Mouse (Mus musculus) heart, postnatal 36 days (tissue): ENCODE measurements around the gene Usp6nl. TPM values are rescaled to one million over a fixed set of nuclear protein-coding genes. Genes with fewer than 3 reads are reported as not detected.

Source experiments
- DNase-seq, 2 experiments: peaks; one replicate each; pipeline ENCODE4 v3.0.0; 2021 to 2022
- intact Hi-C: fragments of 180-260 bp; cut with DNase I; formaldehyde crosslinking; loops from one replicate; pipeline ENCODE4 v1.15.1; 2025
- total RNA-seq, 2 experiments: library from RNA; stranded (reverse); gene quantifications; 2 replicates each; pipeline ENCODE4 v1.2.3; 2021

Gene Usp6nl
- total RNA-seq, 2 experiments from 2014 or later, result 5.5 to 6.5 TPM

DNA sequence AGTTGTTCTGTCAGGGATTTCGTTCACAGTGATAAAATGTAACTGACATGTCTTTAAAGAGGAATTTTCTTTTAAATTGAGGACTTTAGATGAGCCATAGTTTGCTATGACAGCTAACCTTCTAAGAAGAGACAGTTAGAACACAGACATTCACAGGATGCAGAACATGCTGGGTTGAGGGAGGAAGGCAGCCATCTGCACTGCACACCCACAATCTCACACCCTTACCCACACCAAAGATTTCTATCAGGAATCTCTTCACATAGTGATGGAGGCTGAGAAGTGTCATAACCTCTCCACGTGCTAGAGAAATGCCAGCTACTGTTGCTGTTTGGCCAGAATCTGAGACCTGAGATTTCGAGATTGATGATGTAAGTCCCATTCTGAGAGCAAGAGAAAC lies 139.8 kb downstream of the Usp6nl start:
- DNase-seq, result no peak
- intact Hi-C loops, result no loop called here

DNA sequence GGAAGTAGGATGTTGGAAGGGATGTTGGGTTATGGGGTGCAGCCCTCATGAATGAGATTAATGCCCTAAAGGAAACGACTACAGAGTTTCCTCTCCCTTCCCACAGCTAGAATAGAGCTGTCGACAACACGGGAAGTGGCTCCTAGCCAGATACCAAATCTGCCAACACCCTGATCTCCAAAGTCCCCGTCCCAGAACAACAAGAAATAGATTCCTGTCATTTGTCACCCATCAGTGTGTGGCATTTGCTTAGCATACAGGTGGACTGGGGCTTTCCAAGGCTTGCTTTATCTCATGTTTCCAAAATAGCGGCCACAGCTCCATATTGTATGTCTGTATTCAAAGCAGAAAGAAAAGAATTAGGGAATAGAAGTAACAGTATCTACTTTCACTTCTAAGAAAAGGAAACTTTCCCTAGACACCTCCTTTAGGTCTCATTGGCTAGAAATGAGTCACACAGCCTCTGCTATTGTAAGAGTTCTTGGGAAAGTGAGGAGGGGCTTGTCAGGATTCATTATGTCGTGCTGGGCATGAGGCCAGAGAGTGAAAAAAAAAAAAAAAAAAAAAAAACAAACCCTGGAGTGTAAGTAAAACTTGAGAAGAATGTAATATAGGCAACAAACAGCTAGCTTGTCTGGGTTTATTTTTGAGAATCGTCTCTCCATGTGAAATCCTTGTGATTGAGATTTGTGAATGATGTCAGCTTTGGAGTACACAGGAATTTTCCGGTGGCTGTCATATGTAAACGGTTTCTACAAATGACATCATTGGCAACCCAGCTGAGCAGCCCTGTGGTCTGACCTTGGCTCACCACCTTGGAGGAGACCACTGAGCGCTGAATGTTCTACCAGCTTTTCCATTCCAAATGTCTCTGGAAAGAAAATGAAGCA lies 141.6 kb downstream of the Usp6nl start:
- peak; percentile 56 for DNase-seq
- intact Hi-C loops, result no loop called here

DNA sequence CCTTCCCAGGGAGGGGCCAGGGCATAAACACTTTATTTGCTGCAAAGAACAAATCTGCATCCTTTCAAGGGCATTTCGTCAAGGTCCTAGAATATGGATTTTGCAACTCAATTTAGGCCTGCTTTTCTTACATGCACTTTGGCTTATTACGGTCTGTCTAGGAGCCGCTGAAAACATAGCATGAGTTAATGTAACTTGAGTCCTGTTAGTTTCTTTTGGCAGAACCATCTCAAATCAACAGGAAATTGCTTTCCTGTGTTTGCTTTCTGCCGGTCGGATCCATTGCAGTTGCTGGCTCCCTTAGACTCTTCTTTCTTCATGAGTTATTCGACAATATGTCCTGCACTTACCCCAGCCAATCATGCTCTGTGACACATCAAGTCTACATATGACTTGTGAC lies 143.9 kb downstream of the Usp6nl start:
- DNase-seq, result no peak
- intact Hi-C loops, result no loop called here

DNA sequence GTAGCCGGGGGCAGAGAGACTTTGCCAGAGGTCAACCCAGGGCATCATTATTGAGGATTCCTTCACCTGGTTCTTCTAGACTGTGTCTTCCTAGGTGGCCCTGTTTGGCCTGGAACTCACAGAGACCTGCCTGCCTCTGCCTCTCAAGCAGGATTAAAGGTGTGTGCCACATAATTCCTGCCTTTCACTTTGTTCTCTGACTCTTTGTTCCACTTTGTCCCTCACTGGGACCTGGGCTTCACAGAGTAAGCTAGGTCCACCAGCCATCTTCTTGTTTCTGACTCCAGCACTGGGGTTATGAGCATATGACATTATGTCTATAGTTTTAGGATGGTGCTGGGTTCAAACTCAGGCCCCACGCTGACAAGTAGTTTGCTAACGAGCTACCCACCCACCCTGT lies 144.9 kb downstream of the Usp6nl start:
- intact Hi-C loops, result no loop called here
- DNase-seq, result no peak

DNA sequence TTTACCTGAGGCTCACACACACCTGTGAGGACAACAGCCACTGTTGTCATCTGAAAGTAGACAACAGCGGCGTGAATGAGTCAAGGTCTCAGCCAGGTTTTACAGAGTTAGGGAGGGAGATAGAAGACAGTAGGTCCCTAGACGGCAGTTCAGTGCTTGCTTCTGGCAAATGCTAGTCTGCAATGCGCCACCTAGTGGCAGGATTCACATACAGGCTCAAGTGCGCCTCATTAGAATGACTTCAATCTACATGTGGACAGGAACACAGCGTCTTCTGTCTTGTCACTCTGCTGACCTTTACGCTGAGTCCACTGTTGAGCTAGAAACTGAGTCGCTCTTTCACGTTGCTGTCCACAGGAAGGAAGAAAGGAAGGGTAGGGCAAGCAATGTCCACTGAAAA lies 146.7 kb downstream of the Usp6nl start:
- DNase-seq, result peak; percentile 70 to 79
- intact Hi-C loops, result loop anchor here (2.0 kb wide), 2 partner anchors 32 to 250 kb away; no protein-coding TSS in a partner anchor

DNA sequence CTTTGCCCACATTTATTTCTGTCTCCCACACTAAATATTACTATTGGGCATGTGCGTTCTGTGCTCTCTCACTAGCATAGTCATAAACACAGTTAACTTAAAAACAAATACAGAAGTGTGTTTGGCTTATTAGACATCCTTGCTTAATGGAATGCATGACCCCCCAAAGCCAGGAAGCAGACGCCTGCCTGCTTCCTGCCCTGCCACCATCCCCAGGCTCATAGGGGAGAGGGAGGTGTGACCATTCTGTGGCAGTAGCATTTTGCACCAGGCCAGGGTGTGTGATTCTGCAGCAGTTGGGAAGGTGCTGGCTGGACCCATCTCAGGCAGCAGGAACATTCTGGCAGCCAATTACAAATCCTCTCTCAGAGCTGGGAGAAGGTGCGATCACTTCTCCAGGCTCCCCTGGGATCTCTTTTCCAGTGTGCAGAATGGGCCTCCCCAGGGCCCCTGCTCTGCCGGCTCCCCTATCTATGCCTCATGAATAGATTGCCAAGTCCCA lies 148.7 kb downstream of the Usp6nl start:
- intact Hi-C loops, result no loop called here
- DNase-seq, result no peak

DNA sequence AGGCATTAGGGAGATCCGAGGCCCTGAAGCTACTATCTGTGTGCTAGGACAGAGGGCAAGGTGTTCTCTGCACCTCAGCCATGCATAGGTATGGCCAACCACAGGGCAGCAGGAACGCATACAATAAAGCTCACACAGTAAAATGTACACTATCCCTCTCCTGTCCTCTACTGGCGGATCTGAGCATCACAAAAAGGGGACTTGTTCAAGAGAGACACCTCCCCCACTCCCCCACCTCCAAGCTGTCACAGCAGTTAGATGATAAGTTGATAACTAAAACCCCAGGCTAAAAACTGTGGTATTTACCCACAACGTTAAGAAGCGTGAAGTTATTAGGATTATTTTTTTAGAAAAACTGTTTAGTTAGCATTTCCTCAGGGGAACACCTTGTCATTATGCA lies 151.4 kb downstream of the Usp6nl start:
- intact Hi-C loops, result no loop called here
- DNase-seq, result no peak

DNA sequence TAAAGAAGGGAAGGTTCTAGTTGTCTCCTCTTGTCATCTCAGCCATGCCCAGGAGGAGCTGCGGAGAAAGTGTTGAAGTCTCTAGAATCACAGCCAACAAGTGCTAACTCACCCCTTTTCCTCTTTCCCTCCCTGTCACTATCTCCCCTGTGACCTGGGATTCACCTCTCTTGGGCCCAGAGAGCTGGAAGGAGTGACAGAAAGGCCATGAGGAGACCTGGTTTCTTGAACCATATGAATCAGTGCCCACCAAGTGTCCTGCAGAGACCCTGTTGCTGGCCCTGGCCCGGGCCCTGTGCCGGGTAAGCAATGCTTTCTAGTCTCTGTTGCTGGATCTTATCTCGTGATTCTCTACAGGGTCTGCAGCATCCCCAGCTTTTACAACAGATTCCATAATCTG lies 155.4 kb downstream of the Usp6nl start:
- no peak for DNase-seq
- intact Hi-C loops, result no loop called here

DNA sequence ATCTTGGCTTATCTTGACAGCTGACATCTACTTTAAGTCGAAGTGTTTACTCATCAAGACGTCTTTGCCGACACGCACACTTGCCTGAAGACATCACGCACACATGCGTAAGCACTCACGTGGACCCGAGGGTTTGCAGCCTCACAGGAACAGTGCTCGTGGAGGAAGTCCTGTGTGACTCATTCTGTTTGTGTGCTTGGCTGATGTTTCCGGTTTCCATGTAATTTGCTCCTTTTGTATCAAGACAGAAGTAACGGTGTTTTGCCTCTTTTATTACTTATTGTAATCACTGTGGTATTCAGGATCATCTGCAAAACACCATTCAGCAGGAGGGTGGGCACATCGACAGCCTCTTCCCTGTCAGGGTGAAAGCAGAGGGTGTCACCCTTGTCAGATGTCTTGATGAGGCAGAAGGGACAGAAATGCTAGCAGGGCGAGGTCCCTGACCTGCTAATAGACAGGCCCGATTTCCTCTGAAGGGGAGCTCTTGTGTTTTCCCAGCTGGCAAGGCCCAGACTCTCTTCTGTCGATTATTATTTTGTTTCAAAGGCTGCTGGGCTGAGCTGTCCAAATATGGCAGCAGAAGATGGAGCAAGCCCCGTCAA lies 156.0 kb downstream of the Usp6nl start:
- intact Hi-C loops, result no loop called here
- DNase-seq, result peak; percentile 52 to 56

DNA sequence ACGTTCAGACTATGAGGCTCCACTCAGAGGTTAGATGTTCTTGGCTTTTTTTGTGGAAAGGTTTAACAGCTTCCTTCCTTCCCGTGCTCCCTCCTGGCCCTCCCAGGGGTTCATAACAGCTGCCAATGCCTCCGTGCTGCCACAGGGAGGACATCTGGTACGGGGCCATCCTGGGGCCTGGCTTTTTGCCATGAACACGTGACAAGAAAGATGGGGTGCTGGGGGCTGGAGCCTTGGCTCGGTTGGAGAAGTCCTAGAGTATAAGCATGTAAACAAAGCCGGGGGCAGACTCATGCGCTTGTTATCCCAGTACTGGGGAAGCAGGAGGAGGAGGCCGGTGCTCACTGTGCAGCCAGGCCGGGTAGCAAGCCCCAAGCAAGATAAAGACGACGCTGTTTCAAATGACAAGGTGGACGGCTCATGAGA lies 156.5 kb downstream of the Usp6nl start:
- DNase-seq, result peak; percentile 81
- intact Hi-C loops, result no loop called here

DNA sequence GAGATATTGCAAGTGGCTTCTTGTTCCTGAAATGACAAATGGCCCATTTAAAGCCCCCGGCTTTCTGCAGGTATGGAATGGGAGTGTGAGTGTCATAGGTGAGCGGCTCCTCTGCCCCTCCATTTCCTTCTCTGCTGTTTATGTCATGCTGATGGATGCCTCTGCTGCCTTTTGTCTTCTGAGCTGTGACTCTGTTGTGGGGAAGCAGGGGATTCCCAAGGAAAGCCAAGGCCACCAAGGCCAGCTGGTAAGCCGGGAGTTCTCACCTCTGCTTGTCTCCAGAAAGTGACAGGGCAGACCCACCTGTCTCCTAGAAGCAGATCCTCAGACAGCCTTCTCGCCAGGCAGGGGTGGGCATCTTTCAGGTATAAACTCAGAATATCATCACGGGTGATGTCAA lies 157.2 kb downstream of the Usp6nl start:
- intact Hi-C loops, result loop anchor here (5.0 kb wide), 1 partner anchor 63 kb away; no protein-coding TSS in a partner anchor
- no peak for DNase-seq

DNA sequence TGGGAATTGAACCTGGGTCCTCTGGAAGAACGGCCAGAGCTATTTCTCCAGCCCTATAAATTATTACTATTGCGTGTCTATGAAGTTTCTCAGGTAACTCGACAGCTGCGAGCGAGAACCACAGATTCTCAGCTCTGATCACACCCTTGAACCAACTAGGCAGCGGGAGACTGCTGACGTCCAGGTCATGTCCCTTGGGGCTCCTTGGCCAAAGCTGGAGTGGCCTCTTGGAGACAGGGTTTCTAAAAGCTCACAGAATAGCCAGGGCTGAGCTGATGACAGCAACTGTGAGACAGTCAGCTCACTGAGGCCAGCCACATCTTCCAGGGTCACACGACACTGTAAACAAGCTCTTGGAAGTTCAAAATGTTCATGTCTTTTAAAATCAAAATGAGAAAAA lies 159.5 kb downstream of the Usp6nl start:
- intact Hi-C loops, result loop anchor here (5.0 kb wide), 1 partner anchor 60 kb away; no protein-coding TSS in a partner anchor

DNA sequence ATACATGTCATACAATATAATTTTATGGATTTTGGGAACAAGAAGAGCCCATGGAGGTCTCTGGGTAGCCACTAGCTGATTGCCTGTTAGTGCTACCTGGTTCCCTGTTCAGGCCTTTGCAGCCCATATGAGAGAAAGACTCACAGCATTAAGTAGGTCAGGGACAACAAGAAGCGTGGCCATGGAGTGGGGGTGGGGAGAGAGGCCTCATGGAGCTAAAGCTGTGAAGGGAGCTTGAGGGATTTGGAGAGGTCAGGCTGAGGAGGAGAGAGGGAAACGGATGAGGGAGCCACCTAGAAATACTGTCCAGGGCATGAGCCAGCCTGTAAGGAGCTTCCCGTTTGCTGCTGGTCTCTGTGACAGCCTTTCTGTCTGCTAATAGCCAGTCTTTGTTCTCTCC lies 159.9 kb downstream of the Usp6nl start:
- no peak for DNase-seq
- intact Hi-C loops, result loop anchor here (5.0 kb wide), 1 partner anchor 60 kb away; no protein-coding TSS in a partner anchor

More for the DNA sequence above, 159.5 kb downstream of the Usp6nl start:
- no peak for DNase-seq

DNA sequence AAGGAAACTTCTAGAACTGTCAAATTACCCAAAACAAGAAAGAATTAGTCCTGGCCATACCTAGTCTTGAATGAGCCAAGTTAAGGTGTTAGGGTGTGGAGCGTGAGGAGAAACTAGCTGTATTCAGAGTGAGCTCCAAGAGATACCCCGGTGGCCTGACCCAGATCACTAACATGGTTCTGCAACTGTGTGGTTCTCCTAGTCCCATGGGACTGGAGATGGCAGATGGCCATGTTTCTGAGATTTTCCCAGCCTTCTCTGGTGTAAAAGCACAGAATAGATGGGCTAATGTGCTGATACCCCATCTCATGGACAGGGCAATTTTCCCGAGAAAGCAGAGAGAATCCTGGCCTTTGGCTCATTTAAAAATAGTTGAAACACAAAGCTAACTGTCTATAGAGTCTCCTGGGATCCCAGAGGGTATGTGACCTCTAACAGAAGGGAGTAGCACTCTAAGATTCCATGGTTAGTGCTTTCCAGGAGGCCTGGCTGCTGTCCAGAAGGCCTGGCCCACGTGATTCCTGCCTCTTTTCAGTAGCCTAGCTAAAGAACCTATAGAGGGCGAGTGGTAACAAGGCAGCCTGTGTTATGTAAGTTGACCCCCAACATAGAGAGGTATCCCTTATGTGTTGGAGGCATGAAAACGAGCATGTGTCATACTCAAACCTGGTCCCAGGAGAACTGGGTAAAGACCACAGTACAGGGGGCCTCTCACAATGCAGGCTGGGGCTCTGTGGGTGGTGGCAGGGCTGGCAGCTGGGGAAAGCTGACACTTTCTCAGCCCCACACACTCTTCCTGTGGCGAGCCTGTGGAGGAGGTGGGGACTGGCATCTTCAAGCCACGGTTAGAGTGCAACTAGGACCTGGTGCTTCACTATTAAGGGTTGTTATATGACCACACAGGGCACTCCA lies 160.9 kb downstream of the Usp6nl start:
- peak; percentile 57 to 68 for DNase-seq
- intact Hi-C loops, result loop anchor here (5.0 kb wide), 1 partner anchor 59 kb away; no protein-coding TSS in a partner anchor

DNA sequence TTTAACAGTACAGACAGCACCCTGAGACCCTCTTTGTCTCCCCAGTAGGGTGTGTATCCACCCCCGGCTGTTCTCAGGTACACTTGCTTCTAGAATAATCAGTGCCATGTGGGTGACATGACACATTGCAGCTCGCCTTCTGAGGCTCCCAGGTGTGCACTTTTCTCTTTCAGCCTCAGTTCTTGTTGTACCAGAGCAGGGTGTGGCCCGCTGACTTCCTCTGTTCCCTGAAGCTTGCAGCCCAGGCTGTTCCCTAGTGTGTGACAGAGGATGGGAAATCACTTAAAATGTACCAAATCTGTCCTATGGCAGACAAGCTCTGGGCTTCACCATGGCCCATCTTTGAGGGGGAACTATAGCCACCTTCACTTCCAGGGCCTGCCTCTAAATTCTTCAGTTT lies 161.7 kb downstream of the Usp6nl start:
- no peak for DNase-seq

DNA sequence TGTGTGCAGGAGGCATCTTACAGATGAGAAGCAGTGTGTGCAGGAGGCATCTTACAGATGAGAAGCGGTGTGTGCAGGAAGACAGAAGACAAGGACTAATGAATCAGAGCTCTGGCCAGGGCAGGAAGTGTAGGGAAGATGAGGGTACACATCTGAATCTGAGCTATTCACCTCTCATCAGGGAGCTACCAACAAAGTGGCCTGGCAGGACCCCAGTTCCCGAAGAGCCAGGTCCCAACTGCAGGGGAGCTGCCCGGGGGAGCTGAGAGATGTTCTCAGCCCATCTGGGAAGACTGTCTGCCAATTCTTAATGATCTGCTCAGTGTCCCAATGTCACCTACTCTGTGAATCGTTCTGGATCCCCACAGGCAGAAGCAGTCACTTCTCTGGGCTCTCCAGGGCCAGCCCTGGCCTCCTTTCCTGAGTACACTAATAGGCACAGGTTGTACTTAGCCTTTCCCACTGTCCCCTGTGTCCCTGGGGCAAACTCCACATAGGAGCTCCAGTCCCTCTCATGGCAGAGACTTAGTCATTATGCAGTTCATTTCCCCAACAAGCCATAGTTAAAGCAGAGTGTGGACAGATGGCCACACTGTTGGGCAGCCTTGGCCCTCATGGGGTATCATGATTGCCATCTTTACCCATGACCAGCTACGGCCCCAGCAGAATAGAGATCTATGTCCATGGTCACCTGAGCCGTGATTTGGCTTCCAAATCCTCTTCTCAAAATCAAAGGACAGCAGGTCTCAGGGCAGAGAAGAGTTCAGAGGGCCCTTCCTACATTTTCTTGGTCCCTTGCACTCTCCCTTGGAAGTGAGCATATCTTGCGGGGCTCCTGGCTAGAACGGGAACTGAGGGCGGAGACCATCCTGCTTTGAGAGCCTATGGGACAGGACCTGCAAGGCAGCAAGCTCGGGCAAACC lies 165.4 kb downstream of the Usp6nl start:
- DNase-seq, result no peak
- intact Hi-C loops, result loop anchor here (5.0 kb wide), 1 partner anchor 69 kb away; no protein-coding TSS in a partner anchor

More for the DNA sequence above, 161.7 kb downstream of the Usp6nl start:
- intact Hi-C loops, result loop anchor here (5.0 kb wide), 1 partner anchor 58 kb away; no protein-coding TSS in a partner anchor

DNA sequence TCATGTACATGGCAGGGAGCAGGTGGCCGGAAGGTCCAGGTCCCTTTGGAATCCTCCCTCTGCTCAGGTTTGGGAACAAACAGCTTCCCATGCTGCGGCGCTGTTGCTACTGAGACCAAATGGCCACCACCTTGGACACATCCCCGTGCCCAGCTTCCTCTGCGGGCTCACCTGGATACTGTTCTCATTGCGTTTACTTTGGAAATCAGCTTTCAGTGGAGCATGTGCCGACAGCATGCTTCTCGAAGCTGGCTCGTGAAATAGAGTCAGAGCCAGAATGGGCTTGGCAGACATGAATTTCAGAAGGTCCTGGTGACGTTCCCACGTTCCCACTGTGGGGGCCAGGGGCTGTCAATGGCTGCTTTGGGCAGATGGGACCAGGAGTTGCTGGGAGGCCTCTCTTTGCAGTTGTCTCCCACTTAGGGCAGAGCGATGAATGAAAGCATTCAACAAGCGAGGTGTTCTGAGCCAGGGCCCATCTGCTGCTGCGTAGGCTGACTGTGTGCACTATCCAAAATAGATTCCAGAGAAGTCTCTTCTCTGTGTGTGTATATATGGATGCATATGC lies 166.1 kb downstream of the Usp6nl start:
- intact Hi-C loops, result loop anchor here (5.0 kb wide), 1 partner anchor 69 kb away; no protein-coding TSS in a partner anchor
- no peak for DNase-seq

DNA sequence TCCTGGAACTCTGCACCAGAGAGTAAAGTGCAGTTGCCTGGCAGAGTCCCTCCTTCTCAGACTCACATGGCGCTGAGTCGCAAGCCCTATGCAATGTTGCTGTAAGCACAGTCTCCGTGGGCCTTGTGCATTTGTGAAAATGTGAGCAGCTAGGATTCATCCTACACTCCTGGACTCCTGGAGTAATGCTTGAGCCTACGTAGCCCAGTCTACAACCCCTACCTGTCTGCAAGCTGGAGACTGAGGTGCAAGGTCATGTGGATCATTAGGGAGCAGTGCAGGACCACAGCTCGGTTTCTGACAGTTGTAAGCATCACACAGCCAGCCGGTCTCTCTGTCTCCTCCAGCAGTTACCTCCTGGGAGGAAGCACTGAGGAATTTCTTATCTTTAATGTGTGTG lies 167.6 kb downstream of the Usp6nl start:
- no peak for DNase-seq
- intact Hi-C loops, result no loop called here

DNA sequence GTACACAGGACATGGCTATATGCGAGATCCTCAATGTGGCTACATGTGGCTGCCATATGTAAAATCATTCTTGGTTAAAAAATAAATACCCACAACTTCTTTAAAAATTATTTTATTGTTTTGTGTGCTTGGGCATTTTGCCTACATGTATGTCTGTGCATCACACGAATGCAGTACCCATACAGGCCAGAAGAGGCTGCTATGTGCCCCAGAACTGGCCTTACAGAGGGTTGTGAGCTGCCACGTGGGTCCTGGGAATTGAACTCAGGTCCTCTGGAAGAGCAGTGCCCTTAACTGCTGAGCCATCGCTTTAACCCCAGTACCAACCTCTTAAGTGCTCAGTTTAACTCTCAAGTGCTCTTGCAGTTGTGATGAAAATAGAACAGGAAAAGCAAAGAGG lies 168.4 kb downstream of the Usp6nl start:
- intact Hi-C loops, result no loop called here

More for the DNA sequence above, 168.4 kb downstream of the Usp6nl start:
- DNase-seq, result no peak
